Mouse (Mus musculus) liver, embryonic 16.5 days (tissue): Measurements from ENCODE around the gene Dll3. TPM values are rescaled to one million over a fixed set of nuclear protein-coding genes. Genes with fewer than 3 reads are reported as not detected.

Source experiments
- ATAC-seq: fragments of 200-750 bp; cut with Nextera tagmentation; 2 replicates; pipeline ENCODE4 v1.8.0; 2017; ENCODE audit warnings: low read depth, mild to moderate bottlenecking, moderate number of reproducible peaks, moderate library complexity
- H3K27ac ChIP-seq: fragments of 300-500 bp; sonication (generic); 2 replicates; pipeline ENCODE4 v1.5.1; 2014; ENCODE audit warnings: mild to moderate bottlenecking, low read length
- H3K27me3 ChIP-seq: fragments of 300-500 bp; sonication (generic); 2 replicates; pipeline ENCODE4 v1.6.1; 2014; ENCODE audit warnings: low read depth, low read length, mixed read lengths; ENCODE audit not compliant: control insufficient read depth, insufficient read depth
- H3K36me3 ChIP-seq: fragments of 300-500 bp; sonication (generic); 2 replicates; pipeline ENCODE4 v1.6.1; 2014; ENCODE audit warnings: mild to moderate bottlenecking; ENCODE audit not compliant: control insufficient read depth, insufficient read depth
- H3K4me1 ChIP-seq: fragments of 300-500 bp; sonication (generic); 2 replicates; pipeline ENCODE4 v1.6.1; 2014; ENCODE audit warnings: low read depth, low read length, mixed read lengths; ENCODE audit not compliant: control insufficient read depth
- H3K4me2 ChIP-seq: fragments of 300-500 bp; sonication (generic); 2 replicates; pipeline ENCODE4 v1.6.1; 2014; ENCODE audit warnings: low read depth, low read length, mixed read lengths
- H3K4me3 ChIP-seq: fragments of 300-500 bp; sonication (generic); 2 replicates; pipeline ENCODE4 v1.5.1; 2014; ENCODE audit warnings: low read depth, mild to moderate bottlenecking, low read length
- H3K9ac ChIP-seq: fragments of 300-500 bp; sonication (generic); 2 replicates; pipeline ENCODE4 v1.6.1; 2014; ENCODE audit warnings: low read depth, low read length
- H3K9me3 ChIP-seq: fragments of 300-500 bp; sonication (generic); replicated peaks from 2 replicates; pipeline ENCODE4 v1.6.1; 2016; ENCODE audit warnings: low read length; ENCODE audit not compliant: control insufficient read depth
- WGBS: fragments of 180-500 bp; shearing (Covaris S2); extraction: QIAGEN DNeasy Blood & Tissue Kit; methylation state at CpG from one replicate; pipeline ENCODE4 v1.1.7; 2014; ENCODE audit not compliant: insufficient replicate concordance; 5-methylcytosine and 5-hydroxymethylcytosine counted together
- polyA plus RNA-seq: library from polyadenylated mRNA; unstranded; fragments of >200 nt; fragmentation: Nextera tagmentation; extraction: Ambion mirVana; gene quantifications from 2 replicates; pipeline ENCODE4 v1.2.1, GENCODE M21; 2015

The Dll3 gene
- polyA plus RNA-seq, 1 experiment from 2014 or later, result not detected

DNA sequence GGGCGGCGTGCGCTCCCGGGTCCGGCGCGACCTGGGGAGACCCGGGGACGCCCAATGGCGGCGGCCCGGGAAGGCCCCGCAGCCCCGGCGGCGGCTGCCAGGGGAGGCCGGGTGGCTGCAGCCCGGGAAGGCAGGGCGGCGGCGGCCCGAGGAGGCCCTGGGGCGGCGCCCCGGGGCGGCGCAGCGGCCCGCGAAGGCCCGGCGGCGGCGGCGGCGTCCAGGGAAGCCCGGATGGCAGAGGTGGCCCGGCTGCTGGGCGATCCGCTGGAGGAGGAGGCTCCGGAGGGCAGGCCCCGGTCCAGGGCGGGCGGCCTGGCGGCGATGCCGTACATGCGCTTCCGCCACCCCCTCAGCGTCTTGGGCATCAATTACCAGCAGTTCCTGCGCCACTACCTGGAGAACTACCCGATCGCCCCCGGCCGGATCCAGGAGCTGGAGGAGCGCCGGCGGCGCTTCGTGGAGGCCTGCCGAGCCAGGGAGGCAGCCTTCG is 34.0 kb downstream of the Dll3 start:
- Histone ChIP-seq H3K27me3 (peaks cover 24% of the 10 kb centered on the region), H3K36me3 (no peaks in the 10 kb centered on the region), H3K4me3 (peak overlapping the region; percentile 59), H3K27ac (no peak overlapping the region), H3K9me3 (no peaks in the 10 kb centered on the region), H3K4me2 (peak overlapping the region; percentile 56), H3K4me1 (peaks cover 7% of the 10 kb centered on the region), H3K9ac (peak overlapping the region; percentile 62)
- WGBS, result under 1% methylated on average over 51 of the region's 62 CpGs
- ATAC-seq, result peak; percentile 39

DNA sequence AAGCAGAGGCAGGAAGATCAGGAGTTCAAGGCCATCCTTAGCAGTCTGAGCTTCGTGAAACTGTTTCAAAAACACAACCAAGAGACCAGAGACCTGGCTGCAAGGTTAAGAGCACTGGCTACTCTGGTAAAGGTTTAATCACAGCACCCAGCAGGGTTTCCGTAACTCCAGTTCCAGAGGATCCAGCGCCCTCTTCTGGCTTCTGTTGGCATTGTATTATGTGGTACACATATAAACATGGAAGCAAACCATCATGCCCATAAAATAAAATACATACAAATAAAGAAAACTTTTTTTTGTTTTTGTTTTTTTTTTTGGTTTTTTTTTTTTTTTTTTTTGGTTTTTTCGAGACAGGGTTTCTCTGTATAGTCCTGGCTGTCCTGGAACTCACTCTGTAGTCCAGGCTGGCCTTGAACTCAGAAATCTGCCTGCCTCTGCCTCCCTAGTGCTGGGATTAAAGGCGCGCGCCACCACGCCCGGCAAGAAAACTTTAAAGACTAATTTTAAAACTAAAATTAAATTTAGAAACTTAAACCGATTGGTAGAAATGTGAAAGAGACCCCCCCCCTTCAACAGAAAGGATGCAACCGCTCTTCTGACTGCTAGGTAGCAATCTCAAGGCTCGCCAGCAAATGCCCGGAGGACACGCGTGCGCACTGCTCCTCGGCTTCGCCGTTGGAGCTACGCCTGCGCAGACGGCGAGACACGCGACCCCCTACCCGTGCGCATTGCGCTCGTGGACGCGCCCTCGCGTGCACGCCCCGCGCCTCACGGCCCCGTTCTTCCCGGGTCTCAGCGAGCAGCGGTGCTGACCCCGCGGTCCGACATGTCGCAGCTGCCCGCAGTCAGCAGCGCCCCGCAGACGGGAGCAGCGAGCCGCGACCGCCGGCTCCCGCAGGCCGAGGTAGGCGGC is 34.7 kb downstream of the Dll3 start, which contains the start of gene Eid2:
Gene Eid2 (plus strand): TSS at position 753 of the 913 bp plus-strand sequence.
- peak within 1 kb of the TSS; percentile 62 for H3K9ac ChIP-seq
- H3K27ac ChIP-seq, result no peak within 1 kb of the TSS
- H3K36me3 ChIP-seq, result no peaks in the 10 kb centered on the region
- H3K9me3 ChIP-seq, result no peaks in the 10 kb centered on the region
- H3K4me3 ChIP-seq, result peak within 1 kb of the TSS; percentile 59
- peak within 1 kb of the TSS; percentile 56 for H3K4me2 ChIP-seq
- peak; percentile 53 for ATAC-seq
- peaks cover 7% of the 10 kb centered on the region for H3K4me1 ChIP-seq
- H3K27me3 ChIP-seq, result peaks cover 24% of the 10 kb centered on the region
- 6% methylated on average over 54 of the region's 57 CpGs for WGBS

DNA sequence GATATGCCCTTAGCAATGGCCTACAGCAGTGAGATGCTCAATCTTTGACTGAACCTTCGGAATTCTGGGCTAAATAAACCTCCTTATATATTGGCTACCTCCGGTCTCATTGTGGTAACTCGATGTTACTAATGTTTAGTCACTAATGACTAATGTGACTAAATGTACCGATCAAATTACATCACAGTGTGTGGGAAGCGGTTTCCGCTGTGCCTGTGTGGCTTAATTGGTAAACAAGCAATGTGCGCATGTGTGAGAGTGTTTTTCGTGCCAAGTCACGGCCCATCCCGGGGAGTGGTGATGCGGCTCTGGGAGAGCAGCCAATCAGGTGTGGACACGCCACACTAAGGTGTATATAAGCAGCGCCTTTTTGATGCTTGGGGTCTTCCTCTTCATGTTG is 36.6 kb downstream of the Dll3 start:
- H3K36me3 ChIP-seq, result no peaks in the 10 kb centered on the region
- 69% methylated on average over 13 of the region's 13 CpGs for WGBS
- no peak overlapping the region for H3K27ac ChIP-seq
- H3K4me1 ChIP-seq, result peaks cover 7% of the 10 kb centered on the region
- no peaks in the 10 kb centered on the region for H3K9me3 ChIP-seq
- no peak overlapping the region for H3K9ac ChIP-seq
- H3K4me3 ChIP-seq, result no peak overlapping the region
- no peak for ATAC-seq
- H3K27me3 ChIP-seq, result peaks cover 24% of the 10 kb centered on the region
- H3K4me2 ChIP-seq, result no peak overlapping the region

DNA sequence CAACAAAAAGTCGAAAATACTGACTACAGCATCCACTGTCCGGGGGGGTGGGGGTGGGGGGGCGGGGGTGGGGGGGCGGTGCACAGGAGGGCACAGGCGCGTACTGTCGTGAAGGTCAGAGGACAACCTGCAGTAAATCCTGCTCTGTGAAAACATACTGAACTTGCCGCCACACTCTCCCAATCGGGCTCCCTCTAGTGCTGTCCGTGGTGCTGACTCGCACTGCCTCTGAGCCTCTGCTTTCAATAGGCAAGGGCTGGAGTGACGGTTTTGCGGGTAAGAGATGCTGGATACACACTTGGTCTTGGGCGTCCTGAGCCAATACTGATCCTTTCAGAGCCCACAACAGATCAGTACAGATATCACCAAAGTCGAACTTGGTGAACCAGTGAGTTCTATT is 38.3 kb downstream of the Dll3 start:
- Histone ChIP-seq H3K4me1 (peaks cover 6% of the 10 kb centered on the region), H3K36me3 (no peaks in the 10 kb centered on the region), H3K4me3 (no peak overlapping the region), H3K9ac (no peak overlapping the region), H3K27me3 (peaks cover 22% of the 10 kb centered on the region), H3K4me2 (no peak overlapping the region), H3K27ac (no peak overlapping the region), H3K9me3 (no peaks in the 10 kb centered on the region)
- ATAC-seq, result no peak
- WGBS, result 6% methylated on average over 15 of the region's 15 CpGs

DNA sequence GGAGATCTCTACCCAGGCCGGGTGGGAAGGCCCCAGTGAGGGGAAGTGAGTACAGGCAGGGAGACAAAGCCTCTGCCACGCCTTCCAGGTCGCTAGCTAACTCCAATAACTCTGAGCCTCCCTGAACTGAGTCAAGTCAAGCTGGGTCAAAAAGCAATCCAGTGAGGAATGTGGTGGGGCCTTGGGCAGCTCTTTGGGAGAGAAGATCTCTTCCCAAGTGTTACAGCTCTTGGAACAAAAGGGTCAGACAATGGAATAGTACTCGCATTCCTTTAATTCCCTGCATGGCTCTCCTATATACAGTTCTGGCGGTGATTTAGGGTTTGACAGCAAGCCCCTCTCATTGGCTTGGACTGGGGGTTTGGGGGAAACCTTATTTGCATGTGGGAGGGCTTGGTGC is 39.2 kb downstream of the Dll3 start:
- H3K27me3 ChIP-seq, result peaks cover 13% of the 10 kb centered on the region
- H3K4me2 ChIP-seq, result no peak overlapping the region
- no peak overlapping the region for H3K27ac ChIP-seq
- no peaks in the 10 kb centered on the region for H3K36me3 ChIP-seq
- ATAC-seq, result no peak
- no peaks in the 10 kb centered on the region for H3K9me3 ChIP-seq
- H3K4me3 ChIP-seq, result no peak overlapping the region
- H3K9ac ChIP-seq, result no peak overlapping the region
- H3K4me1 ChIP-seq, result no peaks in the 10 kb centered on the region
- WGBS, result 36% methylated on average over 5 of the region's 5 CpGs

GRCm38 (mm10) chr7:28255476-28255875 is 46.6 kb downstream of the Dll3 start:
- Histone ChIP-seq H3K4me3 (no peak overlapping the region), H3K9ac (no peak overlapping the region), H3K4me1 (no peaks in the 10 kb centered on the region), H3K36me3 (no peaks in the 10 kb centered on the region), H3K27ac (no peak overlapping the region), H3K4me2 (no peak overlapping the region), H3K9me3 (peaks cover 4% of the 10 kb centered on the region; the same call in 1 of the 2 replicates), H3K27me3 (no peaks in the 10 kb centered on the region)
- WGBS, result 63% methylated on average over 6 of the region's 6 CpGs
- no peak for ATAC-seq

DNA sequence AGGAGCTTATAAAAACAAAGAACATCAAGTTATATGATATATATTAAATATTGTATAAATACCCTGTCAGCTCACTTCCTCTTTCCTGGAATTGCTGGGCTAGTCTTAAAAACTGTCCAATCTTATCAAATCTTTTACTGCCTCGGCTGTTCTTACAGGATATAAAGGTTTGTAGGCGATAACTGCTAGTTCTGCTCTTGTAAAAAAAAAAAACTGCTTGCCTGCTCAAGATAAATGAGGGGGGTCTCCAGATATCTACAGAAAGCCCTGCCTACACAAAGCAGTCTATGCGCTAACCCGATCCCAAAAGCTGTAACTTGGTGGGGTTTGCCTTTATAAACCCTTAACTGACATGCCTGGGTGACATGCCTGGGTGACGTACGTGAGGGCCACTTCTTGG is 47.4 kb downstream of the Dll3 start:
- Histone ChIP-seq H3K4me3 (no peak overlapping the region), H3K9me3 (peaks cover 4% of the 10 kb centered on the region; the same call in 1 of the 2 replicates), H3K27ac (no peak overlapping the region), H3K9ac (no peak overlapping the region), H3K4me1 (no peaks in the 10 kb centered on the region), H3K36me3 (no peaks in the 10 kb centered on the region), H3K4me2 (no peak overlapping the region), H3K27me3 (no peaks in the 10 kb centered on the region)
- no peak for ATAC-seq
- 39% methylated on average over 6 of the region's 6 CpGs for WGBS

DNA sequence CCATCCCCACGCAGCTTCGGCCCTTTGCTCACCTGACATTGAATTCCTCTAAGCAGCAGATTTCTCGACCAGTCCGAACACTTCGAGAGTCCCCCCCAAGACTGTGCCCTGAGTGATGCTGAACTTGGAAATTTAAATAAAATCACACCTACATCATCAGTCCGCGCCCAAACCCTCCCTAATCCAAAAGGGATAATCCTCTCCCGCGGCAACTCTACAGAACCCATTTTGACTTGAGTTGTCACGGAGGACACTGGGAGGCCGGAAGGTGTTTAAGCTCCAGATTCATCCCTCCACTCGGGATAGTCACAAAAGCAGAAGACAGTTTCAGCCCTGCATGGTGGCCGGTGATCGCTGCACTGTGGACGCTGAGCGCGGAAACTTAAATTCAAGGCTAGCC is 50.1 kb downstream of the Dll3 start:
- Histone ChIP-seq H3K9me3 (peaks cover 4% of the 10 kb centered on the region; the same call in 1 of the 2 replicates), H3K4me1 (no peaks in the 10 kb centered on the region), H3K27ac (no peak overlapping the region), H3K9ac (no peak overlapping the region), H3K36me3 (no peaks in the 10 kb centered on the region), H3K4me2 (no peak overlapping the region), H3K4me3 (no peak overlapping the region), H3K27me3 (no peaks in the 10 kb centered on the region)
- ATAC-seq, result no peak
- WGBS, result 75% methylated on average over 17 of the region's 17 CpGs

- H3K4me2 ChIP-seq, result no peak overlapping the region
- 71% methylated on average over 3 of the region's 3 CpGs for WGBS
Measured at GRCm38 (mm10) chr7:28248957-28249356, 53.1 kb downstream of the Dll3 start.

More at GRCm38 (mm10) chr7:28248957-28249356, 53.1 kb downstream of the Dll3 start:
- Histone ChIP-seq H3K9ac (no peak overlapping the region), H3K4me3 (no peak overlapping the region), H3K9me3 (no peaks in the 10 kb centered on the region), H3K36me3 (no peaks in the 10 kb centered on the region), H3K27ac (no peak overlapping the region), H3K4me1 (no peaks in the 10 kb centered on the region), H3K27me3 (no peaks in the 10 kb centered on the region)
- ATAC-seq, result no peak
